Mouse (Mus musculus) MEL (cell line): ENCODE results near the gene Card14.

Experiments
- CTCF ChIP-seq, 3 experiments: IDR thresholded peaks in 2 of 3; conservative IDR thresholded peaks in 1 of 3; 2 replicates each; pipeline ENCODE4 v1.5.1; 2011 to 2012; ENCODE audit warnings: low read length in 3 of 3, low read depth in 2 of 3, mild to moderate bottlenecking in 2 of 3, improper control_type of control experiment in 1 of 3, inconsistent platforms in 1 of 3, mixed read lengths in 1 of 3, moderate library complexity in 1 of 3; ENCODE audit not compliant: control insufficient read depth in 1 of 3, insufficient read depth in 1 of 3, poor library complexity in 1 of 3, severe bottlenecking in 1 of 3
- EP300 ChIP-seq, 2 experiments: IDR thresholded peaks; 2 replicates each; pipeline ENCODE4 v1.6.1; 2011; ENCODE audit warnings: improper control_type of control experiment in 2 of 2, low read length in 2 of 2, low read depth in 1 of 2, mild to moderate bottlenecking in 1 of 2
- ETS1 ChIP-seq: IDR thresholded peaks from 2 replicates; pipeline ENCODE4 v1.6.1; 2012; ENCODE audit warnings: low read depth, mild to moderate bottlenecking, inconsistent platforms, low read length, improper control_type of control experiment, moderate library complexity
- GABPA ChIP-seq: IDR thresholded peaks from 2 replicates; pipeline ENCODE4 v1.6.1; 2012; ENCODE audit warnings: low read depth, mild to moderate bottlenecking, inconsistent platforms, low read length, improper control_type of control experiment, moderate library complexity
- MEF2A ChIP-seq: IDR thresholded peaks from 2 replicates; pipeline ENCODE4 v1.6.1; 2014; ENCODE audit warnings: low read depth, mild to moderate bottlenecking, inconsistent platforms, low read length, improper control_type of control experiment; ENCODE audit not compliant: poor library complexity, insufficient replicate concordance, severe bottlenecking; ENCODE audit errors: extremely low read depth
- MYC ChIP-seq: IDR thresholded peaks from 2 replicates; pipeline ENCODE4 v1.6.1; 2011; ENCODE audit warnings: low read depth, mild to moderate bottlenecking, low read length, improper control_type of control experiment, moderate library complexity
- POLR2A ChIP-seq, 2 experiments: IDR thresholded peaks; 2 replicates each; pipeline ENCODE4 v1.6.1; 2011 to 2012; ENCODE audit warnings: low read length in 2 of 2, mild to moderate bottlenecking in 2 of 2, control low read depth in 1 of 2, improper control_type of control experiment in 1 of 2, low read depth in 1 of 2, moderate library complexity in 1 of 2; ENCODE audit not compliant: control insufficient read depth in 1 of 2, insufficient read depth in 1 of 2, poor library complexity in 1 of 2
- SMC3 ChIP-seq: IDR thresholded peaks from 2 replicates; pipeline ENCODE4 v1.6.1; 2011; ENCODE audit warnings: low read depth, low read length, improper control_type of control experiment
- TAL1 ChIP-seq: IDR thresholded peaks from 2 replicates; pipeline ENCODE4 v1.6.1; 2012; ENCODE audit warnings: mild to moderate bottlenecking, inconsistent platforms, low read length, moderate library complexity, mixed read lengths
- TBP ChIP-seq: IDR thresholded peaks from 2 replicates; pipeline ENCODE4 v1.8.0; 2011; ENCODE audit warnings: low read depth, low read length, improper control_type of control experiment
- ZNF384 ChIP-seq: IDR thresholded peaks from 2 replicates; pipeline ENCODE4 v1.6.1; 2012; ENCODE audit warnings: low read depth, mild to moderate bottlenecking, inconsistent platforms, low read length, improper control_type of control experiment

- TF ChIP-seq ETS1 (no peak), CTCF (IDR thresholded peaks at IDR 0.05 in 2 of 3, conservative IDR thresholded peaks at IDR 0.05 in 1 of 3; ENCODE audit: control insufficient read depth in 1 of 3, insufficient read depth in 1 of 3, low read depth in 2 of 3, low read length in 3 of 3, poor library complexity in 1 of 3, severe bottlenecking in 1 of 3) (no peak), TAL1 (no peak), MYC (no peak), ZNF384 (no peak), POLR2A (IDR thresholded peaks at IDR 0.05; ENCODE audit: control insufficient read depth in 1 of 2, insufficient read depth in 1 of 2, low read depth in 1 of 2, low read length in 2 of 2, poor library complexity in 1 of 2) (no peak), EP300 (IDR thresholded peaks at IDR 0.05; ENCODE audit: low read depth in 1 of 2, low read length in 2 of 2) (no peak), MEF2A (no peak), SMC3 (no peak), TBP (no peak), GABPA (no peak)
These were observed 86.6 kb downstream of the Card14 start for GRCm38 (mm10) chr11:119394210-119394609.
